Mouse (Mus musculus) left cerebral cortex, adult 18-20 months (tissue): ENCODE data around the gene Kcnn1. TPM values are rescaled to one million over a fixed set of nuclear protein-coding genes. Genes with fewer than 3 reads are reported as not detected.

Source experiments
- DNase-seq, 2 experiments: peaks; one replicate each; pipeline ENCODE4 v3.0.0; 2021 to 2022; ENCODE audit warnings: low spot score in 2 of 2, mixed read lengths in 1 of 2
- total RNA-seq, 2 experiments: library from RNA; stranded (reverse); gene quantifications; 2 replicates each; pipeline ENCODE4 v1.2.3; 2021

Gene Kcnn1
- total RNA-seq, 2 experiments from 2014 or later, result 17.4 to 19.3 TPM

GRCm38 (mm10) chr8:70868559-70869198 is 5.6 kb upstream of the Kcnn1 start:
- no peak for DNase-seq

DNA sequence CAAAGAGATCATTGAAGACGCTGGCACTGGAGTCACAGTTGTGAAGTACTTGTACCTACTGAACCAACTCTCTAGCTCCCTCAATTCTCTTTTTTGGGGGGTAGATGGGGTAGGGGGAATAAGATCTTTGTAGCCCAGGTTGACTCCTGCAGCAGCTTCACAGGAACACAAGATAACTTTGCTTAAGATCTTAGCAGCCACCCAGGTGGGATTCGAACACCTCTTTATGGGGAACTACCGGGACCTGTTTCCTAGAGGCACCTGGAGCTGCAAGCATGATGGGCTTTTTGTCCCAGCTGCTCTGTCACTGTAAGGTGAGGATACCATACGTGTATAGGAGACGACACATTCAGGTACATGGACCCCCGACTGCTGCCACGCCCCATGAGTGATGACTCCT is 3.5 kb upstream of the Kcnn1 start:
- no peak for DNase-seq

DNA sequence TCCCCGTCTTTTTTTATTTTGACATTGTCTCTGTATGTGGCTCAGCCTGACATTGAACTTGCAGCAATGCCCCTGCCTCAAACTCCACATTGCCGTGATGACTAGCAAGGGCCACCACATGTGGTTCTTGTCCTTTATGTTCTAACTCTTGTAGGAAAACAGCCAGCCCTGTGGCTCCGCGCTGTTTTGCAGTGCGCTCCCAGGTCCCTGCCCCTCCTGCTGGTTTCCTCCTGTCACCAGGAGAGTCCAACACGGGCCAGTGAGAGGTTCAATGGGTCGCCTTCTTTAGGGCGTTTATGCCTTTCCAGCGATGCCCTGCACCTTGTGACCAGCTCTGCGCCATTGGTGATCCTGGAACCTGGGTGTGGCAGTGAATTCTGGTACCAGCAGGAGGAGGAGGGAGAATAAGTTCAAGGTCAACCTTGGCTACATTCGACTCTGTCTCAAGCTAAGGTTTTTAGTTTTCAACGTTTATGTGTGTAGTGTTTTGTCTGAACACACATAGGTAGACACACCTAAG is 3.0 kb upstream of the Kcnn1 start:
- no peak for DNase-seq

- DNase-seq, result peak; percentile 99 to 100
Observed at GRCm38 (mm10) chr8:70865350-70866000, 2.4 kb upstream of the Kcnn1 start.

- no peak for DNase-seq
Observed at GRCm38 (mm10) chr8:70864712-70865221, 1.7 kb upstream of the Kcnn1 start.

DNA sequence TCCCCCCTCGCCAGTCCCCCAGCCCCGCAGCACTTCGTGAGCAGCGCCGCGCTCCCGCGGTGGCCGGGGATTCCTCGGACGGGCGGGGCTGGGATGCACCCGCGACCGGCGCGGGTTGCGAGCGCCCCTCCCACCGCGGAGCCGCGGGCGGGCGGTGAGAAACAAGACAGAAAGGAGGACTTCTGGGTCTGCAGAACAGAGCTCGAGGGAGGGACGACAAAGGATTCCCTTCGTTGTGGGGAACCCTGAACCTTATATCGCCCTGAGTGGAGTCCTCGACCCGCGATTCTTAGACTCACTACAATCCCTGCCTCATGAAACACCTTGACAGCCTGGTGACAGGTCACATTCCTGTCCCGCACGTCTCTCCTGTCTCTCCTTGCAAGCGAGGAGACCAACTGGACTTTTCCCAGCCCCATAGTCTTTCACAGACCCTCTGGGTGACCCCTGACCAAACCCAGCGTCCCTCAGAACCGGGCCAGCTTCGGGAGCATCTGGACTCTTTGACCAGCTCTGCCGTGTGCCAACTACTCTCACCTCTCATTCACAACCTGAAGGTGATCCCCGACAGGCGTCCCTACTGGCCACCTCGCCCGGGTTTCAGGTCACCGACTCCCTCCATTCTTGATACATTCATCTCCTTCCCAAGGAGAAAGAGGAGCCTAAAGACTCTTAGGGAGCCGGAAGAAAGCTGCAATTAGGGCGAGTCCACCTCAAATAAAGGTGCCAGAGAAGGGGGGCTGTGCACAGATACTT is 1.1 kb upstream of the Kcnn1 start:
- DNase-seq, result peak in 1 of 2 experiments; percentile 45

DNA sequence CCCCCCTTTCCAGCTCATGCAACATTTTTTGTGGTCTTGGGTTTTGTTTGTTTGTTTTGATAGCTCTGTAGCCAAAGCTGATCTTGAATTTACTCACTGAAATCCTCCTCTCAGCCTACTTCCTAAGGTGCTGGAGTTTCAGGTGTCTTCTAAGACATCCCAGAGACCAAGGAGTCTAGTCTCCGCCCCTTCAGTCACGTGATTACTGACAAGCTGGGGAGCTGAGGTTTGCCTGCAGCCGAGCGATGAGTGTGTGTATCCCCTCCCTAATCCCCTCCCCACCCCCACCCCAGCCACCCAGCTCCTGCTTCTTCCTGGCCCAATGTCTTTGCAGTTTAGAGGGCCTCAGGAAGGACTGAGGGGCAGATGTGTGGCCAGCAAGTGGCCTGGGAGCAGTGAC is 5.5 kb downstream of the Kcnn1 start:
- no peak for DNase-seq

DNA sequence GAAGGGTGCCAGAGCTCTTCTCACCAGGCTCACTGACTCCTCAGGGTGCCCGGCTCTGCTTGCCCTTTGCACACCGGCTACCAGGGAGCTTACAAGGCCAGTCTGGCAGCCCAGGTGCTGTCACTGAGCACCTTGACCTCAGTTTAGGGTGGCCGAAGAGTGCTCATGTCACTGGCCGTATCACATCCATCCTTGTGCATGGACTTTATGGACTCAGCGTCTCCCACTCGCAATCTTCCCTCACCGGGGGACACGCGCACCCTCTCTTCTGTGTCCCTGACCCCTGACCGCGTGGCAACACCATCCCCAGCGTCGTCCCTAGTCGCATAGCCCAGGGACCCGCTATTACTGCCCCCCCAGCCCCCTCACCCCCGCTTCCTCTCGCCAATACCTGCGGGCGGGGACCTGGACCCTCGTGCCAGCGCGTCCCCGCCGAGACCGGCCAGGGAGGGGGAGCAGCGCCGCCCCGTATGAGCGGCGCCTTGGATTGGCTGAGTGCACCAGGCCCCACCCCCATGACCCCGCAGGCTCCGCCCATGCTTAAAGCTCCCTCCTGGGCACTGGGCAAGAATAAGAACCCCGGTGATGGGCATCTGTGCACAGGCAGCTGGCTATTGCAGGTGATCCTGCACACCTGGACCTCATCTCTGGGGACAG is 6.4 kb downstream of the Kcnn1 start:
- peak; percentile 77 to 80 for DNase-seq

GRCm38 (mm10) chr8:70856028-70856427 is 7.0 kb downstream of the Kcnn1 start:
- DNase-seq, result no peak

DNA sequence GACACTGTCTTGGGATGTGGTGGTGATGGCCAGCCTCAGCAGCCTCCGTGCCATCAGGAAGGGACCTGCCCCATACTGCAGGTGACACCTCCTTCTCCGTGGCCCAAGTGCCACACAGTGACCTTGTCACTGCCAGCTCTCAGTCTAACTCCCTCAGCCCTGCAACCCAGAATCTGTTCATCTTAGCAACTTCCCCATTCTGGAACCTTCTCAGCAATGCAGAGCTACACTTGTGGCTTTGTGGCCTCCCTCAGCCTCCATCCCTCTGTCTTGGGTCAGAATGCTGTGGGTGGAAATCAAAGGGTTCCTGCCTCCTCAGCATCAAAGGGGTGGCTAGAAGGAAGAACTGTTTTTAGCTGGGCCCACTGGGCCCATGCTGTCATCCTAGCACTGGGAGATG is 9.2 kb downstream of the Kcnn1 start:
- no peak for DNase-seq

- DNase-seq, result no peak
Observed at GRCm38 (mm10) chr8:70852595-70853231, 10.3 kb downstream of the Kcnn1 start.

GRCm38 (mm10) chr8:70851837-70852236 is 11.2 kb downstream of the Kcnn1 start:
- DNase-seq, result no peak

DNA sequence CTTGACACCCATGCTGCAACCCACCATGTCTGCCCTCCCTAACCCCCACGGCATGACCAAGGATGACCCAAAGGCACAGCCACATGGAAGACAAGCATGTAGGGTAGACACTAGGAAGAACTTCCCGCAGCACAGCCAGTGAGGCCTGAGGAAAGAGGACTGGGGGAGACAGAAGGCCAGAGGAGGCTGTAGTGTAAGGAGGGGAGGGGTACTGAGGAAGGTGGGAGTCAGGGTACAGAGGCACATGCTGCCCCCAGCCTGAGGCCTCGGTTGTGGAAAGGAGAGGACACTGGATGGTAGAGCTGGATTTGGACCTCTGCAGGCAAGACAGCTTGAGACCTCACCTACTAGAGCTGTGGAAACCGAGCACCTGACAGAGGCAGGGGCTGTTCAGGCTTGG is 12.1 kb downstream of the Kcnn1 start:
- no peak for DNase-seq

DNA sequence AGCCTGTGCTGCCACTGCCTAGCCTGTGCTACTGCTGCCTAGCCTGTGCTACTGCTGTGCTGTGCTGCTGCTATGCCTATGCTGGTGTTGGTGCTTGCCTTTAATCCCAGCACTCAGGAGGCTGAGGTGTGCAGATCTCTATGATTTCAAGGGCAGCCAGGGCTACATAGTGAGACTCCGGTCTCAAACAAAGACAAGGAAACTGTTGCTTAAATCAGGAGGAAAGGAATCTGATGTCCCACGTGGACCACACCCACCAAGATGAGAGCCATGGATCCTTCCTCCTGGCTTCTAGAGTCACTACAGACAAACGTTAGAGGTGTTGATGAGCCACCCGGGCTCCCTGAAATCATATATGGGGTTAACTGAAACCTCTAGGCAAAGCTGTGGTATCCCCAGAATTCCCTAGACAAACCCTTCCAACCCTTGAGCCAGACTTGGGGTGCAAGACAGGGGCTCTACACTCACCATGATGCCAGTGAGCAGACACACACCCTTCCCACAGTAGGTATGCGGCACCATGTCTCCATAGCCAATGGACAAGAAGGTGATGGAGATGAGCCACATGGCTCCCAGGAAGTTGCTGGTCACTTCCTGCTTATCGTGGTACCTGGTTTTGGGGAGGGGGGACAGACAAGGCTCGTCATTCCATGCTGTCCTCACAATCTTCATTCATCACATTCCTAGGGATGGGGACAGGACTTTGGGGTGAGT is 12.8 kb downstream of the Kcnn1 start:
- no peak for DNase-seq

DNA sequence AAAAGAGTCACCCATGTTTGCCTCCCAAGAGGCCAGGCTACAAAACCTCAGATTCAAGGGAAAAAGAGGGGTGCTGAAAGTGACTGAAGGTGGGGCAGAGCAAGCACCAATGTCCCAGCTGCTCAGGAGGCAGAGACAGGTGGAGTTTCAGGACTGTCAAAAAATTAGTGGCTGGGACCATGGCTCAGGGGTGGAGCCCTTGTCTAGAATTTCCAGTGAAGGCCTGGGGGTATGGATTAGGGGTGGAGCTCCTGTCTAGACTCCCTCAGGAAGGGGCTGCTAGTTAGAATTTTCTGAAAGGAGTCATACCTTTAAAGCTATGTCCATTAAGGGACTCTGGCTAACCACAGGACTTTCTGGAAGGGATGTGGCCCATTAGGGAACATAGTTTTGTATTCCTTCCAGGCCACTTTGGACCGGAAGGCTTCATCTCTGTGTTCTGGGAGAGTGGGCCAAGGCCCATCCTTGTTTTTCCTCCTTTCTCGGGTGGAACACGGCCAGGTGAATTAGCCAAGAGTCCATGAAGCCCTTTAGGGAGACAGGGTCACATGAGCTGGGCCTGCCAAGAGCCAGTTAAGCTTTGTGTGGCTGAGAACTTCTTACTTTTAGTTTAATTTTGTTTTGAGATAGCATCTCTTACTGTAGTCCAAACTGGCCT is 13.6 kb downstream of the Kcnn1 start:
- no peak for DNase-seq

DNA sequence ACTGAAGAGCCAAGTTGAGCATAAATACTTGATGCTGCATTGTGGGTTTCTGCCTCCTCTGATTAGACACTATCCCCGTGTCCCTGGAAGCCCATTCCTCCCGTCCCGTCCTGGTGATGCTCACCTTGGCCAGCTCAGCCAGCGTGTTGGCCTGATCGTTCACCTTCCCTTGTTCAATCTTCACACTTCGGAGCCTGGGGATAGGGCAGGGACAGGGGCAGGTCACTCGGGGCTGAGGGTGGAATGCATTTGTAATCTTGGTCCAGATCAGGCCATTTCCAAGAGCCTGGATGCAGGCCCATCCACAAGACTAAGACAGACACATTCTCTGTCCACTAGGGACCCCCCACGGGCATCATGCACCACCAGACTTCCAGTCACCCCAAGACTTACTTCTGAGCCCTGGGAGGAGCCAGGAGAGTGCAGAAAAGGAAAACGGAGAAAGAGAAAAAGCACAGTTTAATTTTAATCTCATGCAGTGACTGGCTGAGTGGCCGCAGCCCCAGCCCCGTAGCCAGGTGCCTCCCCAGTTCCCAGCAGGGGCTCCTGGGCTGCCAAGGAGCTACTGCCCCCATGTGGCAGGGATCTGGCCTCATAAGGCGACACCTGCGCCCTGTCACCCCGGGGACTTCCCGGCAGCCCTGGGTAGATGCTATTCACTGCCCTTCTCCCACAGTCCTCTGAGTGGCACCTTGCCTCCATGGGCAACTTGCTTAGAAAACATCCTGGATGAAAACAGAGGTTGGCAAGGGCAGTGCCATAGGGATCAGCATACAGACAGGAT is 16.5 kb downstream of the Kcnn1 start:
- DNase-seq, result no peak

- no peak for DNase-seq
Observed at GRCm38 (mm10) chr8:70845108-70845507, 17.9 kb downstream of the Kcnn1 start.

- DNase-seq, result peak; percentile 84 to 92
Observed at GRCm38 (mm10) chr8:70844523-70844922, 18.5 kb downstream of the Kcnn1 start.

GRCm38 (mm10) chr8:70843941-70844340 is 19.1 kb downstream of the Kcnn1 start:
- DNase-seq, result no peak
